Mouse (Mus musculus) 3T3-L1 (cell line): Measurements from ENCODE around the gene Syn3.
"Not testable (repeated sequence)": the region's sequence is repeated elsewhere in the genome, so short reads cannot be mapped to it uniquely, and the experiment has no call there.

Source experiments
- DNase-seq: peaks from one replicate; pipeline ENCODE4 v3.0.0-alpha.2; 2015; ENCODE audit warnings: low read depth, low spot score

Gene Syn3

GRCm38 (mm10) chr10:86498673-86499391 is at the start of gene Syn3:
TSS of gene Syn3 (minus strand) at chr10:86498896.
- peak; percentile 54 for DNase-seq

GRCm38 (mm10) chr10:86526357-86526874 is 27.7 kb upstream of the Syn3 start:
- not testable (repeated sequence) for DNase-seq

GRCm38 (mm10) chr10:86513801-86514200 is 15.1 kb upstream of the Syn3 start:
- no peak for DNase-seq

- DNase-seq, result no peak
Observed at GRCm38 (mm10) chr10:86510941-86511340, 12.2 kb upstream of the Syn3 start.

GRCm38 (mm10) chr10:86502063-86502462 is 3.4 kb upstream of the Syn3 start:
- no peak for DNase-seq

- peak; percentile 16 for DNase-seq
Observed at GRCm38 (mm10) chr10:86498051-86498672, 534 bp downstream of the Syn3 start.

- no peak for DNase-seq
Observed at GRCm38 (mm10) chr10:86495851-86496250, 2.8 kb downstream of the Syn3 start.

- no peak for DNase-seq
Observed at GRCm38 (mm10) chr10:86493140-86493539, 5.6 kb downstream of the Syn3 start.

- DNase-seq, result no peak
Observed at GRCm38 (mm10) chr10:86492089-86492907, 6.4 kb downstream of the Syn3 start.

GRCm38 (mm10) chr10:86491316-86492088 is 7.2 kb downstream of the Syn3 start:
- DNase-seq, result no peak

GRCm38 (mm10) chr10:86488544-86488943 is 10.2 kb downstream of the Syn3 start:
- no peak for DNase-seq

- DNase-seq, result no peak
Observed at GRCm38 (mm10) chr10:86485971-86486370, 12.7 kb downstream of the Syn3 start.

GRCm38 (mm10) chr10:86483968-86484367 is 14.7 kb downstream of the Syn3 start:
- peak; percentile 48 for DNase-seq

- no peak for DNase-seq
Observed at GRCm38 (mm10) chr10:86482496-86482895, 16.2 kb downstream of the Syn3 start.

- DNase-seq, result no peak
Observed at GRCm38 (mm10) chr10:86480711-86481110, 18.0 kb downstream of the Syn3 start.

- DNase-seq, result no peak
Observed at GRCm38 (mm10) chr10:86479718-86480121, 19.0 kb downstream of the Syn3 start.

- no peak for DNase-seq
Observed at GRCm38 (mm10) chr10:86476720-86477119, 22.0 kb downstream of the Syn3 start.

GRCm38 (mm10) chr10:86475270-86475669 is 23.4 kb downstream of the Syn3 start:
- DNase-seq, result no peak

GRCm38 (mm10) chr10:86474176-86475154 is 24.2 kb downstream of the Syn3 start:
- no peak for DNase-seq

GRCm38 (mm10) chr10:86473637-86474154 is 25.0 kb downstream of the Syn3 start:
- DNase-seq, result peak; percentile 74
